Mouse (Mus musculus) embryonic facial prominence, embryonic 13.5 days (tissue): ENCODE measurements around the gene Ptpra. TPM values are rescaled to one million over a fixed set of nuclear protein-coding genes. Genes with fewer than 3 reads are reported as not detected.
"Not testable (repeated sequence)": the region's sequence is repeated elsewhere in the genome, so short reads cannot be mapped to it uniquely, and the experiment has no call there.

ENCODE experiments used
- ATAC-seq: fragments of 200-750 bp; cut with Nextera tagmentation; 2 replicates; pipeline ENCODE4 v1.8.0; 2017; ENCODE audit warnings: low read depth; ENCODE audit not compliant: insufficient number of reproducible peaks, insufficient read depth, low FRiP score, low TSS enrichment
- H3K27ac ChIP-seq: fragments of 300-500 bp; sonication (generic); 2 replicates; pipeline ENCODE4 v1.5.1; 2015; ENCODE audit warnings: moderate library complexity, mild to moderate bottlenecking, inconsistent platforms
- H3K27me3 ChIP-seq: fragments of 300-500 bp; sonication (generic); 2 replicates; pipeline ENCODE4 v1.6.1; 2015; ENCODE audit warnings: mild to moderate bottlenecking, inconsistent platforms
- H3K36me3 ChIP-seq: fragments of 300-500 bp; sonication (generic); 2 replicates; pipeline ENCODE4 v1.6.1; 2015; ENCODE audit warnings: mild to moderate bottlenecking, inconsistent platforms
- H3K4me1 ChIP-seq: fragments of 300-500 bp; sonication (generic); 2 replicates; pipeline ENCODE4 v1.6.1; 2015; ENCODE audit warnings: inconsistent platforms
- H3K4me2 ChIP-seq: fragments of 300-500 bp; sonication (generic); 2 replicates; pipeline ENCODE4 v1.6.1; 2015; ENCODE audit warnings: moderate library complexity, mild to moderate bottlenecking, inconsistent platforms
- H3K4me3 ChIP-seq: fragments of 300-500 bp; sonication (generic); 2 replicates; pipeline ENCODE4 v1.5.1; 2015; ENCODE audit warnings: mild to moderate bottlenecking, inconsistent platforms
- H3K9ac ChIP-seq: fragments of 300-500 bp; sonication (generic); 2 replicates; pipeline ENCODE4 v1.6.1; 2015; ENCODE audit warnings: mild to moderate bottlenecking, inconsistent platforms
- H3K9me3 ChIP-seq: fragments of 300-500 bp; sonication (generic); 2 replicates; pipeline ENCODE4 v1.6.1; 2016; ENCODE audit warnings: inconsistent platforms
- WGBS: fragments of 180-500 bp; shearing (Covaris S2); methylation state at CpG from one replicate; pipeline ENCODE4 v1.1.7; 2015; ENCODE audit warnings: mixed read lengths; 5-methylcytosine and 5-hydroxymethylcytosine counted together
- polyA plus RNA-seq: library from polyadenylated mRNA; unstranded; fragments of >200 nt; fragmentation: Nextera tagmentation; extraction: Ambion mirVana; gene quantifications from 2 replicates; pipeline ENCODE4 v1.2.1, GENCODE M21; 2015

The Ptpra gene
- polyA plus RNA-seq, 1 experiment from 2014 or later = 114 TPM

DNA sequence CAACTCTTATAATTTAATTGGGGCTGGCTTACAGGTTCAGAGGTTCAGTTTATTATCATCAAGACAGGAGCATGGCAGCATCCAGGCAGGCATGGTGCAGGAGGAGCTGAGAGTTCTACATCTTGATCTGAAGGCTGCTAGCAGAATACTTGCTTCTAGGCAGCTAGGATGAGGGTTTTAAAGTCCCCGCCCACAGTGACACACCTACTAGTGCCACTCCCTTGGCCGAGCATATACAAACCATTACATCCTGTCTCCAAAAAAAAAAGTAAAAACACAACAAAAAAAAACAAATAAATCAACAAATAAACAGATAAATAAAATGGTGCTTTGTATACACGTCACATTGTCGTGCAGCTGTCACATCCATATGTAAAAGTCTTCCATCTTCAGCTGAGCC lies 45.0 kb downstream of the Ptpra start:
- not testable (repeated sequence) for H3K27me3 ChIP-seq, H3K4me2 ChIP-seq, H3K36me3 ChIP-seq, H3K9ac ChIP-seq, H3K4me3 ChIP-seq, H3K27ac ChIP-seq, H3K4me1 ChIP-seq, H3K9me3 ChIP-seq, ATAC-seq
- 81% methylated on average over 4 of the region's 4 CpGs for WGBS

GRCm38 (mm10) chr2:130496037-130496436 lies 46.0 kb downstream of the Ptpra start:
- 60% methylated on average over 6 of the region's 6 CpGs for WGBS
- ATAC-seq = no peak
- no peak overlapping the region for H3K9ac ChIP-seq

DNA sequence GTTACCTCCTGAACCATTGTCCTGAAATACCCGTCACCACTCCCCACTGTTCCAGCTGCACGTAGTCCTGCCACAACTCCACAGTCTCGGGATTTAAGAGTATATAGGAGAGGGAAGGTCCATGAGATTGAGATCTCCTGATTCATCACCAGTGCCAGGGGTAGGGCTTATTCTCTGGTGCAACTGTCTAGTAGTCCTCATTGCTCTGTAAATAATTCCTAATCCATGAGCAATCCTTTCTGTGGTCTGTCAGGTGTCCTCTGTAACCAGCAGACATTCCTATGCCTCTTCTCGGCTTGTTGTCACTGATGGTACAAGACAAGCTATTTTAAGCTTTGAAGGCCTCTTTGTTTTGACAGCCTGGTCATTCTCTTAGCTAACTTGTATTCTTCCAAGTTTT lies 46.9 kb downstream of the Ptpra start:
- Histone ChIP-seq H3K9me3 (peaks cover 3% of the 10 kb centered on the region; the same call in 1 of the 2 replicates), H3K4me1 (no peaks in the 10 kb centered on the region), H3K9ac (no peak overlapping the region), H3K27ac (no peak overlapping the region), H3K27me3 (no peaks in the 10 kb centered on the region), H3K4me2 (no peak overlapping the region), H3K4me3 (no peak overlapping the region), H3K36me3 (peaks cover 7% of the 10 kb centered on the region; the same call in 1 of the 2 replicates)
- WGBS = 69% methylated on average over 4 of the region's 4 CpGs
- ATAC-seq = no peak

More at GRCm38 (mm10) chr2:130496037-130496436, 46.0 kb downstream of the Ptpra start:
- no peak overlapping the region for H3K4me3 ChIP-seq
- no peaks in the 10 kb centered on the region for H3K4me1 ChIP-seq
- H3K27me3 ChIP-seq = no peaks in the 10 kb centered on the region
- H3K9me3 ChIP-seq = peaks cover 3% of the 10 kb centered on the region; the same call in 1 of the 2 replicates
- H3K36me3 ChIP-seq = peaks cover 7% of the 10 kb centered on the region; the same call in 1 of the 2 replicates
- H3K27ac ChIP-seq = no peak overlapping the region
- H3K4me2 ChIP-seq = no peak overlapping the region

DNA sequence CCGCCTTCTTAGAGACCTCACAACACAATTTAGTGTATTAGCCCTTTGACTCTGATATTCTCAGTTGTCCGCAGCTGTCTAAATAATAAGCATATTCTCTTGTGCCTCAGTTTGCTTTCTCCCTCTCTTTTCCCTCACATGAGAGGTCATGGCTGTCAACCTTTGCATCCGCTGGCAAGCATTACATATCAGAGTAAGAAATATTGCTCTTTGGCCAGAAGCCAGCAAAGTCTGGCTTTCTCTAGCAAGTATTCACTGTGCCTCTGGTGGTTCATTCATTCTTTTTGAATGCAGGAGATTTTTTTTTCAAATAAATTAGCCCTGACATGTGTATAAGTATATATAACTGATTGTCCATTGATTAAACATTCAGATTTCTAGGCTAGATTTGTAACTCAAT lies 49.5 kb downstream of the Ptpra start:
- Histone ChIP-seq H3K4me3 (no peak overlapping the region), H3K9ac (no peak overlapping the region), H3K27me3 (no peaks in the 10 kb centered on the region), H3K36me3 (peaks cover 7% of the 10 kb centered on the region), H3K27ac (no peak overlapping the region), H3K4me2 (no peak overlapping the region), H3K4me1 (no peaks in the 10 kb centered on the region), H3K9me3 (no peaks in the 10 kb centered on the region)
- no peak for ATAC-seq
- WGBS = 63% methylated on average over 3 of the region's 3 CpGs

DNA sequence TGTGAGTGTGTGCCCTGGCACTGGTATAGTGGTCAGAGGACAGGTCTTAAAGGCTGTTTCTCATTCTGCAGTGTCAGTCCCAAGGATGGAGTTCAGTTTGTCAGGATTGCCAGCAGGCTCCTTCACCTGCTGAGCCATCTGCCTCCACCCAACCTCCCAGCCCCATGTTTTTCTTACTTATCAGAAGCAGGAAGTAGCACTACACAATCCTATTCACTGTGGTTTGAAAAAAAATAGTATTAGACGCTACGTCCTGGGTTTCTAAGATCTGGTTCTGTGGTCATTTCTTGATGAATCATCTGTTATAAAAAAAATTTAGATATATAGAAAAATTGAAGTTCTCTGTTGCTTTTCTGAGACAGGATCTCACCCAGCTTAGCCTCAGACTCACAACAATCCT lies 51.5 kb downstream of the Ptpra start:
- Histone ChIP-seq H3K4me3 (no peak overlapping the region), H3K36me3 (peaks cover 23% of the 10 kb centered on the region), H3K9ac (no peak overlapping the region), H3K9me3 (no peaks in the 10 kb centered on the region), H3K27ac (no peak overlapping the region), H3K4me2 (no peak overlapping the region), H3K4me1 (no peaks in the 10 kb centered on the region), H3K27me3 (no peaks in the 10 kb centered on the region)
- 91% methylated on average over 2 of the region's 2 CpGs for WGBS
- ATAC-seq = no peak

DNA sequence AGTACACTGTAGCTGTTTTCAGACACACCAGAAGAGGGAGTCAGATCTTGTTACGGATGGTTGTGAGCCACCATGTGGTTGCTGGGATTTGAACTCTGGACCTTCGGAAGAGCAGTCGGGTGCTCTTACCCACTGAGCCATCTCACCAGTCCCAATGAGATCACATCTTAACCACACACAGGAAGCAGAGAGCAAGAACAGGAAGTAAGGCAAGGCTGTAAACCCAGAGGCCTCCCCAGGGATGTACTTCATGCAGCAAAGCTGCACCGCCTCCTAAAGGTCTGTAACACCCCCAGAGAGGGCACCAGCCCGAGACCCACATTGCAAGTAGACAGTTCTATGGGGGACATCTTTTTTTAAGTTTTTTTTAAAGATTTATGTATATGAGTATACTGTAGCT lies 61.5 kb downstream of the Ptpra start:
- H3K36me3 ChIP-seq = peaks cover 63% of the 10 kb centered on the region
- not testable (repeated sequence) for ATAC-seq, H3K27ac ChIP-seq

GRCm38 (mm10) chr2:130513907-130514306 lies 63.8 kb downstream of the Ptpra start:
- no peak overlapping the region for H3K9ac ChIP-seq
- 96% methylated on average over 8 of the region's 8 CpGs for WGBS
- ATAC-seq = no peak
- no peaks in the 10 kb centered on the region for H3K27me3 ChIP-seq
- no peaks in the 10 kb centered on the region for H3K9me3 ChIP-seq
- no peak overlapping the region for H3K4me2 ChIP-seq
- H3K4me1 ChIP-seq = no peaks in the 10 kb centered on the region
- H3K27ac ChIP-seq = no peak overlapping the region
- no peak overlapping the region for H3K4me3 ChIP-seq
- peaks cover 59% of the 10 kb centered on the region for H3K36me3 ChIP-seq

More for the DNA sequence above, 61.5 kb downstream of the Ptpra start:
- WGBS = 95% methylated on average over 5 of the region's 5 CpGs
- not testable (repeated sequence) for H3K27me3 ChIP-seq, H3K9ac ChIP-seq, H3K9me3 ChIP-seq, H3K4me2 ChIP-seq, H3K4me3 ChIP-seq, H3K4me1 ChIP-seq

DNA sequence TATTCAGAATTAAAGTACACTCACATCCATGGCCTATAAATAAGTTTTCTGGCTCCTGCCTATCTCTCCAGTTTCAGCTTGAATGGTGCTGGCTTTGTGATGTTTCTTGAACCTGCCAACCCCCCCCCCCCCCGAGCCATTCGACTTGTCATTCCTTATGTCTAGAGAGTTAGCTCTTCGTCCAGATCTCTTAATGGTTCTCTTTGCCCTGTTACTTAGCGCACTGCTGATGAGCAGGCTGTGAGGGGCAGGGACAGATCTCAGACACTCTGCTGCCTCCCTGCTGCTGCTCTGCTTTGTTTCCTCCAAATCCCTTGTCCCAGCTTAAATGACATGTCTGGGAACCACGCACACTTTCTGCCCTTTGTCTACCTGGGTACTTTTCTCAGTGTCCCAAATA lies 65.7 kb downstream of the Ptpra start:
- no peaks in the 10 kb centered on the region for H3K4me1 ChIP-seq
- no peak overlapping the region for H3K27ac ChIP-seq
- H3K36me3 ChIP-seq = peaks cover 67% of the 10 kb centered on the region
- no peak for ATAC-seq
- no peak overlapping the region for H3K4me2 ChIP-seq
- H3K27me3 ChIP-seq = no peaks in the 10 kb centered on the region
- 66% methylated on average over 5 of the region's 5 CpGs for WGBS
- H3K9ac ChIP-seq = no peak overlapping the region
- H3K9me3 ChIP-seq = no peaks in the 10 kb centered on the region
- no peak overlapping the region for H3K4me3 ChIP-seq

DNA sequence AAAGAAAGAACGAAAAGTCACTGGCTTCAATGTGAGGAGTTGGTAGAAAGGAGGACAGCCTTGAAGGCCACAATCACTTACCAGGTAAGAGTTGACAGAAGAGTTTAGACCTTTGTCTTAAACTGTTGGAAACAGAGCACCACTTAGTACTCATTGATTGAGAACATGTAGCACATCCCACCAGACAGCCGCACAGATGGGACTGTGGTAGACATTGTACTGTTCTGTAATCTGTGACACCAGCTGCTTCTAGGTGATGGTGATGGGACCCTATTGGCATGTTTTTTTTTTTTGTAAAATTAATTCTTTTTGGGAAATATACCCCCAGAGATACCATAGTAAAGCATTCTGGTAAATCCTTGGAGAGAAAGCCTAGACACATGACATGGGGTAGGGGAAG lies 71.8 kb downstream of the Ptpra start:
- no peaks in the 10 kb centered on the region for H3K9me3 ChIP-seq
- 97% methylated on average over 2 of the region's 2 CpGs for WGBS
- H3K36me3 ChIP-seq = peaks cover 81% of the 10 kb centered on the region
- H3K4me3 ChIP-seq = no peak overlapping the region
- H3K27me3 ChIP-seq = no peaks in the 10 kb centered on the region
- no peak overlapping the region for H3K4me2 ChIP-seq
- H3K9ac ChIP-seq = no peak overlapping the region
- H3K27ac ChIP-seq = no peak overlapping the region
- H3K4me1 ChIP-seq = no peaks in the 10 kb centered on the region
- ATAC-seq = no peak

DNA sequence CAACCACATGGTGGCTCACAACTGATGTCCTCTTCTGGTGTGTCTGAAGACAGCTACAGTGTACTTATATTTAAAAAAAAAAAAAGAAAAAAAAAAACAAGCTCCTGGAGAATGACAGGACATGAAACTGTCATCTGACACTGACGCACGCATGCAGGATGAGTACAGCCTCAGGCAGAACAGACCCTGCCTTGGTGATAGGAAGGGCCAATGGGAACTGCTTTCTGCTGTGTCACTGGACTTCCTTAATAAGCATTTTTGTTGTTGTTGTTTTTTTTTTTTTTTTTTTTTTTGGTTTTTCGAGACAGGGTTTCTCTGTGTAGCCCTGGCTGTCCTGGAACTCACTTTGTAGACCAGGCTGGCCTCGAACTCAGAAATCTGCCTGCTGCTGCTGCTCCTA lies 75.4 kb downstream of the Ptpra start:
- 90% methylated on average over 3 of the region's 4 CpGs for WGBS
- H3K27ac ChIP-seq, H3K27me3 ChIP-seq, H3K9me3 ChIP-seq, H3K4me2 ChIP-seq, H3K4me3 ChIP-seq, H3K9ac ChIP-seq, H3K4me1 ChIP-seq, ATAC-seq: not testable (repeated sequence)
- H3K36me3 ChIP-seq = peaks cover 72% of the 10 kb centered on the region

DNA sequence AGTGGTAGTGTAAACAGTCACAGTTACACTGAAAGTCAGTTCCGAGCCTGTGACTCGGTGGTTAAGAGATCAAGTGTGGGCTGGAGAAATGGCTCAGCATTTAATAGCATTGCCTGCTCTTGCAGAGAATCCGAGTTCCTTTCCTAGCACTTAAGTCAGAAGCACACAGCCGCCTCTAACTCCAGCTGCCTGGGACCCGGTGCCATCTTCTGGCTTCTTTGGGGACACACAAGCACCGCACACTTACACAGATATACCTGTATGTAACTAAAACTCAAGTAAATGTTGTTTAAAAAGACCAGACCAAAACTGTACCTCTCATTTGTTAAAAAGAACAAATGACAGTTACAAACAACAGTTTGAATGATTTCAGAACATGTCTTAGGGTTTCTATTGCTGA lies 78.4 kb downstream of the Ptpra start:
- H3K36me3 ChIP-seq = peaks cover 61% of the 10 kb centered on the region
- WGBS = 91% methylated on average over 6 of the region's 6 CpGs

GRCm38 (mm10) chr2:130529290-130529689 lies 79.2 kb downstream of the Ptpra start:
- Histone ChIP-seq H3K9me3 (no peaks in the 10 kb centered on the region), H3K27ac (no peak overlapping the region), H3K36me3 (peaks cover 61% of the 10 kb centered on the region), H3K4me2 (no peak overlapping the region), H3K9ac (no peak overlapping the region), H3K4me3 (no peak overlapping the region), H3K4me1 (no peaks in the 10 kb centered on the region), H3K27me3 (no peaks in the 10 kb centered on the region)
- 91% methylated on average over 2 of the region's 2 CpGs for WGBS
- no peak for ATAC-seq

More for the DNA sequence above, 78.4 kb downstream of the Ptpra start:
- Histone ChIP-seq H3K4me2 (no peak overlapping the region), H3K27ac (no peak overlapping the region), H3K27me3 (no peaks in the 10 kb centered on the region), H3K4me3 (no peak overlapping the region), H3K9ac (no peak overlapping the region), H3K9me3 (no peaks in the 10 kb centered on the region), H3K4me1 (no peaks in the 10 kb centered on the region)
- no peak for ATAC-seq

- peaks cover 62% of the 10 kb centered on the region for H3K36me3 ChIP-seq
- no peaks in the 10 kb centered on the region for H3K9me3 ChIP-seq
- ATAC-seq = no peak
- no peak overlapping the region for H3K4me2 ChIP-seq
- no peak overlapping the region for H3K9ac ChIP-seq
- no peaks in the 10 kb centered on the region for H3K4me1 ChIP-seq
- no peak overlapping the region for H3K27ac ChIP-seq
- no peak overlapping the region for H3K4me3 ChIP-seq
- WGBS = 92% methylated on average over 7 of the region's 7 CpGs
- no peaks in the 10 kb centered on the region for H3K27me3 ChIP-seq
These were observed 79.8 kb downstream of the Ptpra start for GRCm38 (mm10) chr2:130529925-130530324.
